Mouse (Mus musculus) kidney, embryonic 16.5 days (tissue): ENCODE measurements around the gene Gm5072. TPM values are rescaled to one million over a fixed set of nuclear protein-coding genes. Genes with fewer than 3 reads are reported as not detected.
"Not testable (repeated sequence)": the region's sequence is repeated elsewhere in the genome, so short reads cannot be mapped to it uniquely, and the experiment has no call there.

Source experiments
- ATAC-seq: fragments of 200-750 bp; cut with Nextera tagmentation; 2 replicates; pipeline ENCODE4 v1.8.0; 2017; ENCODE audit warnings: moderate TSS enrichment; ENCODE audit not compliant: low FRiP score, low TSS enrichment
- H3K27ac ChIP-seq: fragments of 300-500 bp; sonication (generic); 2 replicates; pipeline ENCODE4 v1.5.1; 2014; ENCODE audit warnings: low read length
- H3K27me3 ChIP-seq: fragments of 300-500 bp; sonication (generic); 2 replicates; pipeline ENCODE4 v1.6.1; 2014; ENCODE audit warnings: low read length, control low read depth, mixed read lengths; ENCODE audit not compliant: insufficient read depth
- H3K36me3 ChIP-seq: fragments of 300-500 bp; sonication (generic); 2 replicates; pipeline ENCODE4 v1.6.1; 2014; ENCODE audit warnings: low read length, control low read depth, mixed read lengths; ENCODE audit not compliant: insufficient read depth
- H3K4me1 ChIP-seq: fragments of 300-500 bp; sonication (generic); 2 replicates; pipeline ENCODE4 v1.6.1; 2014; ENCODE audit warnings: low read length, control low read depth, mixed read lengths; ENCODE audit not compliant: insufficient read depth
- H3K4me2 ChIP-seq: fragments of 300-500 bp; sonication (generic); replicated peaks from 2 replicates; pipeline ENCODE4 v1.6.1; 2014; ENCODE audit warnings: low read depth, low read length
- H3K4me3 ChIP-seq: fragments of 300-500 bp; sonication (generic); 2 replicates; pipeline ENCODE4 v1.5.1; 2014; ENCODE audit warnings: mild to moderate bottlenecking, low read length
- H3K9ac ChIP-seq: fragments of 300-500 bp; sonication (generic); replicated peaks from 2 replicates; pipeline ENCODE4 v1.6.1; 2014; ENCODE audit warnings: low read length
- H3K9me3 ChIP-seq: fragments of 300-500 bp; sonication (generic); 2 replicates; pipeline ENCODE4 v1.6.1; 2016; ENCODE audit warnings: low read length, control low read depth
- WGBS: fragments of 180-500 bp; shearing (Covaris S2); extraction: QIAGEN DNeasy Blood & Tissue Kit; methylation state at CpG from one replicate; pipeline ENCODE4 v1.1.7; 2014; 5-methylcytosine and 5-hydroxymethylcytosine counted together
- polyA plus RNA-seq: library from polyadenylated mRNA; unstranded; fragments of >200 nt; fragmentation: Nextera tagmentation; extraction: Ambion mirVana; gene quantifications from 2 replicates; pipeline ENCODE4 v1.2.1, GENCODE M21; 2015

Gm5072 gene
- polyA plus RNA-seq, result not detected in 2 replicates

GRCm38 (mm10) chrX:91392200-91392599 is at the start of gene Gm5072:
Gene Gm5072 (plus strand): TSS chrX:91392500.
- H3K9me3 ChIP-seq, ATAC-seq, H3K4me3 ChIP-seq, H3K4me2 ChIP-seq, H3K9ac ChIP-seq, H3K27me3 ChIP-seq, H3K4me1 ChIP-seq, H3K27ac ChIP-seq, H3K36me3 ChIP-seq: not testable (repeated sequence)
- no CpG with 5 or more reads among the region's 5 CpGs for WGBS

Other genes starting within 250 kb of the Gm5072 start
- not detected in 2 replicates for gene Mageb2, start 60.8 kb upstream of the Gm5072 start, polyA plus RNA-seq
- not detected in 2 replicates for gene Gm8914, start 87.6 kb downstream of the Gm5072 start, polyA plus RNA-seq
- gene 1700084M14Rik, start 183.4 kb downstream of the Gm5072 start, polyA plus RNA-seq, result not detected in 2 replicates
- not detected in 2 replicates for gene Gm14781, start 239.7 kb downstream of the Gm5072 start, polyA plus RNA-seq